Mouse (Mus musculus): ENCODE measurements around the gene Bmpr1b.

Bmpr1b gene

GRCm38 (mm10) chr3:141905903-141906623 is 263.2 kb downstream of the Bmpr1b start:
- DNase-seq (ENCODE audit: low spot score in 2 of 2): no peak

- DNase-seq (ENCODE audit: low spot score in 2 of 2): no peak
Measured at GRCm38 (mm10) chr3:141900361-141900760, 268.9 kb downstream of the Bmpr1b start.

- no peak for DNase-seq (ENCODE audit: low spot score in 2 of 2)
Measured at GRCm38 (mm10) chr3:141899521-141899920, 269.7 kb downstream of the Bmpr1b start.

GRCm38 (mm10) chr3:141897698-141898097 is 271.5 kb downstream of the Bmpr1b start:
- DNase-seq (ENCODE audit: low spot score in 2 of 2): no peak

- no peak for DNase-seq (ENCODE audit: low spot score in 2 of 2)
Measured at GRCm38 (mm10) chr3:141896870-141897554, 272.2 kb downstream of the Bmpr1b start.

GRCm38 (mm10) chr3:141895096-141895495 is 274.1 kb downstream of the Bmpr1b start:
- no peak for DNase-seq (ENCODE audit: low spot score in 2 of 2)

- no peak for DNase-seq (ENCODE audit: low spot score in 2 of 2)
Measured at GRCm38 (mm10) chr3:141890668-141891067, 278.6 kb downstream of the Bmpr1b start.

- no peak for DNase-seq (ENCODE audit: low spot score in 2 of 2)
Measured at GRCm38 (mm10) chr3:141887476-141888274, 281.6 kb downstream of the Bmpr1b start.

- no peak for DNase-seq (ENCODE audit: low spot score in 2 of 2)
Measured at GRCm38 (mm10) chr3:141884190-141884589, 285.0 kb downstream of the Bmpr1b start.

- DNase-seq (ENCODE audit: low spot score in 2 of 2): no peak
Measured at GRCm38 (mm10) chr3:141882496-141882895, 286.7 kb downstream of the Bmpr1b start.

GRCm38 (mm10) chr3:141872337-141873042 is 296.7 kb downstream of the Bmpr1b start:
- no peak for DNase-seq (ENCODE audit: low spot score in 2 of 2)

- no peak for DNase-seq (ENCODE audit: low spot score in 2 of 2)
Measured at GRCm38 (mm10) chr3:141871805-141872204, 297.4 kb downstream of the Bmpr1b start.

GRCm38 (mm10) chr3:141862816-141863461 is 306.3 kb downstream of the Bmpr1b start:
- no peak for DNase-seq (ENCODE audit: low spot score in 2 of 2)

- no peak for DNase-seq (ENCODE audit: low spot score in 2 of 2)
Measured at GRCm38 (mm10) chr3:141857123-141857522, 312.1 kb downstream of the Bmpr1b start.

GRCm38 (mm10) chr3:141854339-141854738 is 314.9 kb downstream of the Bmpr1b start:
- no peak for DNase-seq (ENCODE audit: low spot score in 2 of 2)

GRCm38 (mm10) chr3:141850141-141850540 is 319.1 kb downstream of the Bmpr1b start:
- DNase-seq (ENCODE audit: low spot score in 2 of 2): no peak

GRCm38 (mm10) chr3:141849206-141849605 is 320.0 kb downstream of the Bmpr1b start:
- no peak for DNase-seq (ENCODE audit: low spot score in 2 of 2)

- no peak for DNase-seq (ENCODE audit: low spot score in 2 of 2)
Measured at GRCm38 (mm10) chr3:141838864-141839263, 330.4 kb downstream of the Bmpr1b start.

GRCm38 (mm10) chr3:141831135-141831534 is 338.1 kb downstream of the Bmpr1b start:
- DNase-seq (ENCODE audit: low spot score in 2 of 2): peak in 1 of 2 experiments; percentile 24

- DNase-seq (ENCODE audit: low spot score in 2 of 2): no peak
Measured at GRCm38 (mm10) chr3:141828301-141828700, 340.9 kb downstream of the Bmpr1b start.

- no peak for DNase-seq (ENCODE audit: low spot score in 2 of 2)
Measured at GRCm38 (mm10) chr3:141819331-141819941, 349.8 kb downstream of the Bmpr1b start.

Measured in spleen, postnatal 10 days (tissue).